Mouse (Mus musculus) spleen, postnatal 14 days (tissue): ENCODE results near the gene Trhr2.
"Not testable (repeated sequence)": the region's sequence is repeated elsewhere in the genome, so short reads cannot be mapped to it uniquely, and the experiment has no call there.

Source experiments
- DNase-seq, 2 experiments: peaks; one replicate each; pipeline ENCODE4 v3.0.0; 2021 to 2022; ENCODE audit warnings: low spot score in 2 of 2

Gene Trhr2

GRCm38 (mm10) chr8:122332753-122333506, 27.6 kb downstream of the Trhr2 start:
- peak; percentile 76 to 85 for DNase-seq

DNA sequence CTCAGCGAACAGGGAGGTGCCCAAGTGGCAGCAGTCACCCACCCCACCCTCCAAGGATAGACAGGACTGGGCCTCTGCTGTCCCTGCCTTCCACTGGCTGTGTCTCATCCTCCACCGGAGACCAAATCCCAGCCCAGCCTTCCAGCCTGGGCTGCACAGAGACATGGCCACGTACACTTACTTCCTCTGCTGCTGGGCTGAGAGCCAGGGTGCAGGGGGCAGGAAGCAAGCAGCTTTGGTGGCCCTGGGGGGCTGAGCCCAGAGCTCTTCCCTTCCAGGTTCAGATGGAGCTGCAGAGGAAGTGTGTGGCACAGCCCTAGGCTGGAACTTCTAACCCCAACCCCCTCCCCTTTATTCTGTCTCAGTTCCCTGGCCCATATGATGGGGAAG, 29.4 kb downstream of the Trhr2 start:
- DNase-seq, result no peak

- DNase-seq, result no peak
These were observed 30.0 kb downstream of the Trhr2 start for GRCm38 (mm10) chr8:122330446-122331133.

GRCm38 (mm10) chr8:122329553-122330239, 30.9 kb downstream of the Trhr2 start:
- no peak for DNase-seq

DNA sequence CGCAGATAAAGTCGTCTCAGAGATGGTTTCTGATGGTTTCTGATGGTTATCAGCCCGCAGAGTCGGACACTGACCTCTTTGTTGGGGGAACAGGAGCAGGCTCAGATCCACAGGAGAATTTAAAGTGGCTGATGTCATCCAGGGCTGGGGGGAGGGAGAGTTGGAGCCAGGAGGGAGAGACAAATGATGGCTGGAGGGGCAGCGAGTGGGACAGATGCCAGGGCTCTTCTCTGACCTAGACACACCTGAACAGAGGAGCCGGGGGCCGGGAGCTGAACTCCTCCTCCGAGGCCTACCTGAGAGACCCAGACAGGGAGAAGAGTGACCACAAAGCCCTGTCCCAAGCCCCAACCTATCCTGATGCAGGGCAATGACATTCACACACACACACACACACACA, 31.5 kb downstream of the Trhr2 start:
- DNase-seq, result no peak

- no peak for DNase-seq
These were observed 34.4 kb downstream of the Trhr2 start for GRCm38 (mm10) chr8:122326114-122326542.

- DNase-seq, result no peak
These were observed 35.4 kb downstream of the Trhr2 start for GRCm38 (mm10) chr8:122325196-122325595.

GRCm38 (mm10) chr8:122323951-122324402, 36.6 kb downstream of the Trhr2 start:
- DNase-seq, result not testable (repeated sequence)

DNA sequence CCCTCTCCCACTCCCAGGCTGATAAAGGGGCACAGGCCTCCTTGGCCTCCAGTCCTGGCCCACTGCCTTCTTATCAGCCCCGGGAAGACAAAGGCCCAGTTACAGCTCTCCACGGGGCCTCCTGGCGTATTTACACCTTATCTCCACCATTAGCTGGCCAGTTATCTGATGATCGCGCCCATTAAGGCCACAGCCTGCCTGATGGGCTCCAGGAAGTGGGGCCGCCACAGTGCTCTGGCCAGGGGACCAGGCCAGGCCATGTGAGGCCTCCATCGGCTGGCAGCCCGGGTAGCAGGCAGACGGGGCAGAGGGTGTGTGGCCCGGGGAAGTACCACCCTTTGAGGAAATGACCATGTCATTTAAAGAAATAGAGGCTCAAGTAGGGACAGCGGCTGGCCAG, 37.8 kb downstream of the Trhr2 start:
- DNase-seq, result no peak

DNA sequence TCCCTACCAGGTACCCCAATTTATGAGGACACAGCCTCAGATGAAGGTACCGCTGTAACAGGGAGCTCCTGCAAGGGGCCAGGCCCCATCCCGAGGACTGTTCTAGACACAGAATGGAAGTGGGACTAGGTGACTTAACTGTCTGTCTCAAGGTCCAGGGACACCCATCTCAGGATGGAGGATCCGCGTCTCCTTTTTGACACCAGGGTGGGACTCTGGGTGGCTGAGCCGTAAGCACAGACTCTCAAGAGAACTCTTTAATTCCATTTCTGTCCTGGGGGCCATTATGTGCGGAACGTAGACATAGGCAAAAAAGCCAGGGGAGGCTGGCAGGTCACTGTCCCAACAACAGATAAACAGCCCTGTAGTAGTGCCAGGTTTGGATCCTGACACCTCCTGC, 38.4 kb downstream of the Trhr2 start:
- no peak for DNase-seq

GRCm38 (mm10) chr8:122321455-122321921, 39.1 kb downstream of the Trhr2 start:
- peak; percentile 71 to 72 for DNase-seq

- DNase-seq, result no peak
These were observed 40.0 kb downstream of the Trhr2 start for GRCm38 (mm10) chr8:122320541-122320940.

DNA sequence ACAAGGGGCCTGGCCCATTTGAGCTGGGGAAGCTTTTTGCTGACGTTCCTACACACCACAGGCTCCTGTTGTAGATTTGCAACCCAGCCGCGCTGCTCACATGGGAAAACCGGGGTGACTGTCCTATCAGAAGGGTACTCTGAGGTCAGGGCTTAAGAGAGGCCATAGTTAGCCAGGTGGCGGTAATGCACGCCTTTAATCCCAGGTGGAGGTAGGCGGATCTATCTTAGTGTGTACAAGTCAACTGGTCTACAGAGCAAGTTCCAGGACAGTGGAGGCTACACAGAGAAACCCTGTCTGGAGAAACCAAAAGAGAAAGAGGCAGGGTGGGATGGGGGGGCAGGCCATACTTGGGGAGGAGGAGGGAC, 40.9 kb downstream of the Trhr2 start:
- no peak for DNase-seq

DNA sequence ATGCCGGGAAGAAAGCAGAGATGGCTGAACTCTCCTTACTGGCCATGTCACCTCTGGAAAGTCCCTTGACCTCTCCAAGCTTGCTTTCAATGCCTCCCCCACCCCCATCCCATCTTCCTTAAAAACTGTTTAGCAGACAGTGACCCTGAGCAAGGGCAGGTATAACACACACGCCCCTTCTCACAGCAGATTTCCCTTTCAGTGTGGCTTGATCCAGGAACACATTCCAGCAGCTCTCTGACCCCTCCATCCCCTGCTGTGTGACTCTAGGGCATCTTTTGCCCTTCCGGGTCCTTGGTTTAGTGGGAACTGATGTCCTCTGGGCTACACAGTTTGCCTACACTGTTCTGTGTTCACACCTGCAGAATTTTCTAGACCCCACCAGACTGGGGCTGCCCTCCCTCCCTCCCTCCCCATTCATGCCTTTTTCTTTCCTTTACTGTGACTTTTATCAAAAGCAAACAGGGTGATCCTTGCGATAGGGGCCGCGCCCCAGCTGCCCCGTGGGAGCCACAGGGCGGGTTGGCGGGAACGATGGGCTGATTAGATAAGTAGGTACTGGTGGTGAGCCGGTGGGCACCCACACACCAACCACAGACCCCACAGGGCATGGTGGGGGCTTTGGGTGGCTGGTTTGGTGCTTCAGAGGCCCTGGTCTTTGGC, 41.4 kb downstream of the Trhr2 start:
- no peak for DNase-seq

DNA sequence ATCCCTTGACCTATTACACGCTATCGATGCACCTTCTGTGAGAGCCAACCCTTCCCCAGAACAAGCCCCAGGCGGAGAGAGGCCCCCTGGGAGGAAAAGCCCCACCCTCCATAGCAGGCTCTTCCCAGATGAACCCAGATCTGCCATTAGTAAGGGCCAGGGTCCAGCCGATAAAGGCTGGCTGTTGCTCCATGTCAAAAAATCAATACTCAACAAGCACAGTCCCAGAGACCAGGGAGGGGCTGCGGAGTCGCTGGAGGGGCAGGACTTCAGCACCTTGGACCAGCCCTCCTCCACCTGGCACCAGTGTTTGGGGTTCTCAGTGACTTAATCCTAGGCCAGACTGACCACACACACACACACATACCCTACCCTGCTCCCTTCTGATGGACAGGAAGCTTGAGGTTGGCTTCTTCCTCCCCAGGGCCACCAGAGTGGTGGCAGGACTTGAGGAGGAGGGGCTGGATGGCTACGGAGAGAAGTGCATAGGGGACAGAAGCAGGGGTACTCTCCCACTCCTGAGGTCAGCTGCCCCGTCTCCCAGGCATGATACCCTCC, 42.5 kb downstream of the Trhr2 start:
- DNase-seq, result no peak

DNA sequence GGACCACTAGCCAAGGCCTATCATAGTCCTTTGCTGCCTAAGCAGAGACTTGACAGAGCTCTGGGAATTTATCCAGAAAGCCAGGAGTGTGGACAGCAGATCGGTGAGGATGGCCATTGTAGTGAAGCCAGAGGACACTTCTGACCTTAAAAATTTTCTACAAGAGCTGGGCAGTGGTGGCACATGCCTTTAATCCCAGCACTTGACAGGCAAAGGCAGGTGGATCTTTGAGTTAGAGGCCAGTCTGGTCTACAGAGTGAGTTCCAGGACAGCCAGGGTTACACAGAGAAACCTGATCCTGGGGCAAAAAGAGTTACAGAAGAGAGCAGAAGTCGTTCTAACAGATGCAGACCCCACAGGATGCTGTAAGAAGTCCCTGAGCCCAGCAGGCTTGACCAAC, 44.1 kb downstream of the Trhr2 start:
- DNase-seq, result no peak

GRCm38 (mm10) chr8:122314899-122315496, 45.5 kb downstream of the Trhr2 start:
- DNase-seq, result no peak

DNA sequence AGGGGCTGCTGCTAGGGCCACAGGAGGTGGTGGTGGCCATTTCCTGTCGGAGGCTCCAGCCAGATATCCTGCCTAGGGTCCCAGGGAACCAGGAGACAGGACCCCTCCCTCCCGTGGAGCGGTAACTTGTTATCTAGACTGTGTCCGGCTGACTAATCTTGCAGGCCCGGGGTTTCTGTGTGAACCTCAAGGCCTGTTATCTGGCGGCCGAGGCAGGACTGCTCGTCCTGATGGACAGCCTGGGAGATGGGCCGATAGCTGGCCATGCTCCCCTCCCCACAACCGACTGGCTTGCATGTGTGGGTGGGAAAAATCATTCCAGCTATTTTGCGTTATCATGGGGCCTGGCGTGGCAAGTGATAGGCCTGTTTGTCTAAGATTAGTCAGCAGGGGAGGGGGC, 47.2 kb downstream of the Trhr2 start:
- no peak for DNase-seq

- DNase-seq, result no peak
These were observed 48.0 kb downstream of the Trhr2 start for GRCm38 (mm10) chr8:122312553-122312952.

DNA sequence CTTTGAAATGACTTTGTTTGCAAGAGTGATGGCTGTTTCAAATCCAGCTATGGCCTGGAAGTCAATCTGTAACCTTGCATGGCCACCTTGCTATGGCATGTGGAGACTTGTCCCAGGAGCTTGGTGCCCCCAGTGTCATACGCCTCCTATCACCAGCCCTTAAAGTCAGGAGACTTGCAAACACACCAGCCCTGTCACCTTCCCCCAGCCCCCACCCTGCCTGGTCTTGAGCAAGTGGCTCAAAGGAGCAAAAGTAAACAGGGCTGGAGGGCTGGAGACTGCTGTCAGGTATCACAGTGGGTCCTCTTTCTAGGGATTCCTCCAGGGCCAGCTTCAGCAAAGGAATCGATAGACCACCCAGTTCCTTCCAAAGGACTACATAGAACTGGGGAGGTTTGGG, 49.4 kb downstream of the Trhr2 start:
- DNase-seq, result no peak

- DNase-seq, result peak; percentile 66 to 74
These were observed 51.3 kb downstream of the Trhr2 start for GRCm38 (mm10) chr8:122309272-122309671.
